Mouse (Mus musculus) embryonic facial prominence, embryonic 15.5 days (tissue): ENCODE results near the gene Cplx1. TPM values are rescaled to one million over a fixed set of nuclear protein-coding genes. Genes with fewer than 3 reads are reported as not detected.

ENCODE experiments used
- ATAC-seq: fragments of 200-750 bp; cut with Nextera tagmentation; 2 replicates; pipeline ENCODE4 v1.8.0; 2017; ENCODE audit warnings: low read depth, moderate TSS enrichment; ENCODE audit not compliant: insufficient number of reproducible peaks, low FRiP score, low TSS enrichment
- H3K27ac ChIP-seq: fragments of 300-500 bp; sonication (generic); replicated peaks from 2 replicates; pipeline ENCODE4 v1.5.1; 2015; ENCODE audit warnings: mild to moderate bottlenecking, inconsistent platforms
- H3K27me3 ChIP-seq: fragments of 300-500 bp; sonication (generic); 2 replicates; pipeline ENCODE4 v1.6.1; 2015; ENCODE audit warnings: inconsistent platforms
- H3K36me3 ChIP-seq: fragments of 300-500 bp; sonication (generic); 2 replicates; pipeline ENCODE4 v1.6.1; 2015; ENCODE audit warnings: mild to moderate bottlenecking, inconsistent platforms
- H3K4me1 ChIP-seq: fragments of 300-500 bp; sonication (generic); 2 replicates; pipeline ENCODE4 v1.6.1; 2015; ENCODE audit warnings: inconsistent platforms
- H3K4me2 ChIP-seq: fragments of 300-500 bp; sonication (generic); replicated peaks from 2 replicates; pipeline ENCODE4 v1.6.1; 2015; ENCODE audit warnings: mild to moderate bottlenecking, inconsistent platforms
- H3K4me3 ChIP-seq: fragments of 300-500 bp; sonication (generic); replicated peaks from 2 replicates; pipeline ENCODE4 v1.5.1; 2015; ENCODE audit warnings: mild to moderate bottlenecking, inconsistent platforms
- H3K9ac ChIP-seq: fragments of 300-500 bp; sonication (generic); 2 replicates; pipeline ENCODE4 v1.6.1; 2015; ENCODE audit warnings: inconsistent platforms
- H3K9me3 ChIP-seq: fragments of 300-500 bp; sonication (generic); replicated peaks from 2 replicates; pipeline ENCODE4 v1.6.1; 2016; ENCODE audit warnings: inconsistent platforms
- WGBS: fragments of 180-500 bp; shearing (Covaris S2); methylation state at CpG from one replicate; pipeline ENCODE4 v1.1.7; 2015; 5-methylcytosine and 5-hydroxymethylcytosine counted together
- polyA plus RNA-seq: library from polyadenylated mRNA; unstranded; fragments of >200 nt; fragmentation: Nextera tagmentation; extraction: Ambion mirVana; gene quantifications from 2 replicates; pipeline ENCODE4 v1.2.1, GENCODE M21; 2015

Cplx1 gene
- polyA plus RNA-seq, 1 experiment from 2014 or later = 0.89 TPM

DNA sequence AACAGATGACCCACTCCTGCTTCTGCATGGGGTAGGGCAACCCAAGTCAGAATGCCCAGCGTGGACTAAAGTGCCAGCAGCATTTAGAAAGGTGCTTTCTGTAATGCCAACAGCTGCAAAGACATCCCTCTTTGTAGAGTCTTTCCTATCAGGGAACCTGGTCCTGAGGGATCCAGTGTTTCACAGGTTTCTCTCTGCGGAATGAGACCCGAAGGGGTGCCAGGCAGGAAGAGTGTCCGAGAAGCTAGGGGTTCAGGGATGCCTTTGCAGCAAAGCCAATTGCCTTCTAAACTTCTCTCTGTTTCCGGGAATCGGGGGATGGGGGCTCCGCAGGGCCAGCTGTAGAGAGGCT lies 711 bp downstream of the Cplx1 start:
- H3K4me3 ChIP-seq = peak overlapping the region; percentile 31; the same call in 1 of the 2 replicates
- ATAC-seq = no peak
- H3K27ac ChIP-seq = no peak overlapping the region
- peaks cover 36% of the 10 kb centered on the region for H3K27me3 ChIP-seq
- 17% methylated on average over 7 of the region's 7 CpGs for WGBS
- no peak overlapping the region for H3K9ac ChIP-seq
- H3K9me3 ChIP-seq = no peaks in the 10 kb centered on the region
- peaks cover 13% of the 10 kb centered on the region for H3K4me1 ChIP-seq
- no peaks in the 10 kb centered on the region for H3K36me3 ChIP-seq
- peak overlapping the region; percentile 61 for H3K4me2 ChIP-seq

DNA sequence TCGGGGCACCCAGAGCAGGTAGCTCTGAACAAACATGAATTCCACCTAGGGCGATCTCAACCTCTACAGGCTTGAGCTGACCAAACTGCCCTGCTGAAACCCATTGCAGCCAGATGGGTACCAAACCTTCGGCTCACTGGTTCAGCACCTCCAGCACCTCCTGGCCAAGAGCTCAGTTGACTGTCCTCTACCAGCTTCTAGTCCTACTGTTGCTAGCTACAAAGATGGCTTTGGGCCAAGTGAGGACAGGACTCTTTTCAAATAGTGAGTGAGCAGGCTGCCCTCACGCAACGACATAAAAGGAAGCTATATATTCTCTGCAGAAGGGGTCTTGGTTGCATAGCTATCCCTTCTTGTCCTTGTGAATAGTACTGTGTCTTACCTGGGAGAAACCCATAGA lies 2.2 kb downstream of the Cplx1 start:
- WGBS = 87% methylated on average over 5 of the region's 5 CpGs
- H3K4me1 ChIP-seq = peaks cover 13% of the 10 kb centered on the region
- H3K4me2 ChIP-seq = no peak overlapping the region
- no peak overlapping the region for H3K27ac ChIP-seq
- peaks cover 36% of the 10 kb centered on the region for H3K27me3 ChIP-seq
- H3K4me3 ChIP-seq = no peak overlapping the region
- no peak overlapping the region for H3K9ac ChIP-seq
- no peak for ATAC-seq
- no peaks in the 10 kb centered on the region for H3K36me3 ChIP-seq
- no peaks in the 10 kb centered on the region for H3K9me3 ChIP-seq

DNA sequence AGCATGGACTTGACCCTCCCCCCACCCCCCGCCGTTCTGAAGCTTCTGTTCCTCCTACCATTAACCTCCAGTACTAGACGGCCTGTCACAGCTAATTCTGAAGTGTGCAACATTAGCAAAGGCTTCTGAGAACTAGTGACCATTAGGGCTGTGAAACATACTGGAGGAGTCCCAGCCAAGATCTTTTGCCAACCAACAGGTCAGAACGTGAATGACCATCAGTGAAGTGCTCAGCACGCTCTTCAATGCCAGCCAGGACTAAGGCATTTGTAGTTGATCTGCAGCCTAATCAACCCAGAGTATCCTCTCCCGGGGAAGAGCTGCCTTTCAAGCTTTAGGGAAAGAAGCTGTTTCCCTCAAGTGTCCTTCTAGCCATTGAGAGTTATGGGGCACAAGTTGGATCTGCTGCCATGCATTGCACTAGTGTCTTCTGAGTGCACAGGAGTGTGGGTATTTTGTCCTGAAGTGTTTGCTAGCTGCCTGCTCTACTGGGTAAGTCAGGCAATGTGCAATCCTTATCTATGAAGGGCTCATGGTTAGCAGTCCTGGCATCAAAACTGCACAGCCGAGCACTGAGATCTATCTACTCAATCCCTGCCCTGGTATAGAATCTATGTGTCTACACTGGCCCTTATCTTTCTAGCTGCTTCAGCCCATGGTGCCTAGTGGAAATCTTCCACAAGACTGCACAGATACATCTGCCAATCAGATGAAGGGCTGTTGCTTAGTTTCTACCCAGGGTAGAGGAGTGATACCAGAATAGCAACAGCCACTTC lies 6.1 kb downstream of the Cplx1 start:
- WGBS = 61% methylated on average over 7 of the region's 7 CpGs
- Histone ChIP-seq H3K4me2 (no peak overlapping the region), H3K9ac (no peak overlapping the region), H3K27me3 (peaks cover 3% of the 10 kb centered on the region), H3K27ac (no peak overlapping the region), H3K36me3 (no peaks in the 10 kb centered on the region), H3K4me3 (no peak overlapping the region), H3K4me1 (no peaks in the 10 kb centered on the region), H3K9me3 (no peaks in the 10 kb centered on the region)
- no peak for ATAC-seq

DNA sequence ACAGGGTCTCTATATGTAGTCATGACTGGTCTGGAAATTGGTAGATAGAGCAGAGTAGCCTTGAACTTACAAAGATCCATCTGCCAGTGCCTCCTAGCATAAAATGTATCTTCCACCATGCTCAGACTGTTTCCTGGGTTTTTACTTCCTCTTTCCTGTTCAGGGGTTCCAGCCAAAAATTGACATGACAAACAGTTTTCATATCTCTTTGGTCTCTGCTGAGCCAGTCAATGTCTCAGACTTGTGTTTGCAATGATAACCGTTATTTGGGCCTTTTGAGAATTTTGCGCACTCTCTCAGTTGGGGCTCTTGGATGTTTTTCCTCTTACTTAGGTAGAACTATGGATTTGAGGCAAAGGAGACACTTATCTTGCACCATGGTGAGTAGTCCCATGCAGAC lies 15.6 kb downstream of the Cplx1 start:
- Histone ChIP-seq H3K36me3 (no peaks in the 10 kb centered on the region), H3K27me3 (no peaks in the 10 kb centered on the region), H3K4me3 (no peak overlapping the region), H3K4me1 (no peaks in the 10 kb centered on the region), H3K27ac (no peak overlapping the region), H3K9me3 (peaks cover 9% of the 10 kb centered on the region; the same call in 1 of the 2 replicates), H3K9ac (no peak overlapping the region), H3K4me2 (no peak overlapping the region)
- 89% methylated on average over 2 of the region's 2 CpGs for WGBS
- ATAC-seq = no peak

DNA sequence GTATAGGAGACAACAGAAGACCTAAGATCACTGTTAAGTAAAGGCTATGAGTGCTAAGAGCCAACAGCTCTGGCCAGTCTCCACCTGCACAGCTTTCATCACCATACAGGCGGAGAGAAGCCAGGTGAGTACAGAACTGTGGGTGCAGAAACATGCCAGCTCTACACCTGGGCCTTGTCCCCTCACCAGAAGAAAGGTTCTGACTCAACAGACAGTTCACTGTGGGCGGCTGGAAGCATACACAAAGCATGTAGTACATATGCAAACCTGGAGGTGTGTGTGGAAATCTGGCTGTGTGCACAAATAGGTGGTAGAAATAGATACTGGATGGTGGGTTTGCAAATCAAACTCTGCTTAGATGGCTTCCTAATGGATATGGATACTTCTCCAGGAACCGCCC lies 27.2 kb downstream of the Cplx1 start:
- no peak for ATAC-seq
- H3K9me3 ChIP-seq = no peaks in the 10 kb centered on the region
- no peaks in the 10 kb centered on the region for H3K27me3 ChIP-seq
- H3K4me1 ChIP-seq = no peaks in the 10 kb centered on the region
- H3K9ac ChIP-seq = no peak overlapping the region
- H3K27ac ChIP-seq = no peak overlapping the region
- no peaks in the 10 kb centered on the region for H3K36me3 ChIP-seq
- 76% methylated on average over 3 of the region's 3 CpGs for WGBS
- H3K4me3 ChIP-seq = no peak overlapping the region
- no peak overlapping the region for H3K4me2 ChIP-seq

DNA sequence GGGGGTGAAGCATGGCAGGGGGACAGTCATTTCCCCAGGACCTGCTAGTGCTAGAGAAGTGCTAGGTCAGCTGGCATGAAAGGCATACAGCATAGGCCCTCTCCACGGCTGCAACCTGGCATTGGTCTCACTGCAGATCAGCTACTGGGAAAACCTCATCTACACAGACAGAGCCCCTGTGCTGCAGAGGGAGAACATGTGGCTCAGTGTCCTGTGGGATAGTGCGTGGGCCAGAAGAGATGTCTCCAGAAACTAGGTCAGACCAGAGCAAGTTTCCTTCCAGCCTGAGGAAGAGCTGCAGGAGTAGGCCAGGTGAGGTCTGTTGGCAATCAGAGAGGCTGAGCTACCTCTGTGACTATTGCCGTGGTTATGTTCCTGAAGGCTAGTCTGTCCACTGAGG lies 27.9 kb downstream of the Cplx1 start:
- H3K36me3 ChIP-seq = no peaks in the 10 kb centered on the region
- ATAC-seq = no peak
- H3K4me3 ChIP-seq = no peak overlapping the region
- H3K9me3 ChIP-seq = no peaks in the 10 kb centered on the region
- no peaks in the 10 kb centered on the region for H3K4me1 ChIP-seq
- H3K9ac ChIP-seq = no peak overlapping the region
- H3K4me2 ChIP-seq = no peak overlapping the region
- 80% methylated on average over 3 of the region's 3 CpGs for WGBS
- no peak overlapping the region for H3K27ac ChIP-seq
- no peaks in the 10 kb centered on the region for H3K27me3 ChIP-seq

DNA sequence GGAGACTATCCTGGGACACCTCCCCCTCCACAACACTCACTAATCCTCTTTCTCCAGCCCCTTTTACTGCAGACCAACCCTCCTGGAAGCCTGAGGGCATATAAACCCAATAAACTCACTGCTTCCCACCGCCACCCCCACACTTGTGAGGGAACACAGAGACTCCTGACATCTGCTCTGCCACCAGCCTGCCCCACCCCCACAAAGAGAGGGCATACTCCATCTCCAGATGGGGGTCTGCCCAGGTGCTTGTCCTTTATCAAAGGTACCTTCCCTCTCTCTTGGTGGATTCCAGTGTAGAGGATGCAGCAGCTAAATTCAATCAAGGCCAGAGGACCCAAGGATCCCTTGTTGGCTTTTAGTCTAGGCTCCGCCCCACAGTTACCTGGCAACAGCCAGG lies 28.8 kb downstream of the Cplx1 start:
- H3K36me3 ChIP-seq = no peaks in the 10 kb centered on the region
- ATAC-seq = no peak

DNA sequence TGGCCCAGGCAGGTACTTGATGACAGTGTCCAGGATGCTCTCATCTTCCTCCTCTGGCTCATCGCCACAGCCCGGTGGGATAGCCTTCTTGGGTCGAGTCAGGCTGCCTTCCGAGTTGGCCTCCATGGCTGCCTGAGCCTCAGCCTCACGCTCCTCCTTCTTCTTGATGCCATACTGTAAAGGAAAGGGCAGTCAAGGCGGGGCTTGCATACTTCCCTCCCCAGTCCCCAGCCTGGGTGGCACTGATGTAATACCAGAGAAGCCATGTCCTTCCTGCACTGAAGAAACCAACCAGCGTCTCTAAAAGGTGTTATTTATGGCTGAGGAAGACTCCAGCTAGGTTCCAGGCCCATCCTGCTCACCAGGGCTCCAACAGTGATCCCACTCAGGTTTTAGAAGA lies 29.7 kb downstream of the Cplx1 start:
- H3K4me3 ChIP-seq = no peak overlapping the region
- no peaks in the 10 kb centered on the region for H3K27me3 ChIP-seq
- H3K4me1 ChIP-seq = no peaks in the 10 kb centered on the region
- no peak overlapping the region for H3K4me2 ChIP-seq
- ATAC-seq = no peak
- 82% methylated on average over 7 of the region's 7 CpGs for WGBS
- H3K27ac ChIP-seq = no peak overlapping the region
- no peak overlapping the region for H3K9ac ChIP-seq
- H3K36me3 ChIP-seq = no peaks in the 10 kb centered on the region
- H3K9me3 ChIP-seq = no peaks in the 10 kb centered on the region

More for the DNA sequence above, 28.8 kb downstream of the Cplx1 start:
- Histone ChIP-seq H3K4me2 (no peak overlapping the region), H3K4me1 (no peaks in the 10 kb centered on the region), H3K27me3 (no peaks in the 10 kb centered on the region), H3K4me3 (no peak overlapping the region), H3K27ac (no peak overlapping the region), H3K9ac (no peak overlapping the region), H3K9me3 (no peaks in the 10 kb centered on the region)
- WGBS = 49% methylated on average over 2 of the region's 2 CpGs

DNA sequence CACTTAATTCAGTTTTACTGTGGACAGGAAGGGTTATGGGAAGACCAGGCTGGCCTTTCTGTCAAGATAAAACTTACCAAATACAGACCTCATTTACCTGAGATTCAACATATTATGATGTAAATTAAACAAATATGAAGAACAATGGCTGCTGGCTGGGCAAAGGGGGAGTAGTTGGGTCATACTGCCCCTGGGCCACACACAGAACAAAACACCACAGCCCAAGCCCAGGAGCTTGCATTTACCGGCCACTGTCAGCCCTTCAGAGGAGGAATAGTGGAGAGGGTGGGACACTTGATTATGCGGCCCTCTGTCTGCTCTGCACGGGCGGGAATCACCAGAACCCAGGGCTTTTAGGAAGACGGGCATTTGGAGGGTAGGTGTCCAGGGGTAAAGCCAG lies 30.9 kb downstream of the Cplx1 start:
- H3K9me3 ChIP-seq = no peaks in the 10 kb centered on the region
- no peaks in the 10 kb centered on the region for H3K27me3 ChIP-seq
- no peaks in the 10 kb centered on the region for H3K36me3 ChIP-seq
- no peak overlapping the region for H3K9ac ChIP-seq
- WGBS = 69% methylated on average over 5 of the region's 5 CpGs
- H3K27ac ChIP-seq = no peak overlapping the region
- H3K4me2 ChIP-seq = no peak overlapping the region
- no peaks in the 10 kb centered on the region for H3K4me1 ChIP-seq
- H3K4me3 ChIP-seq = no peak overlapping the region
- no peak for ATAC-seq

DNA sequence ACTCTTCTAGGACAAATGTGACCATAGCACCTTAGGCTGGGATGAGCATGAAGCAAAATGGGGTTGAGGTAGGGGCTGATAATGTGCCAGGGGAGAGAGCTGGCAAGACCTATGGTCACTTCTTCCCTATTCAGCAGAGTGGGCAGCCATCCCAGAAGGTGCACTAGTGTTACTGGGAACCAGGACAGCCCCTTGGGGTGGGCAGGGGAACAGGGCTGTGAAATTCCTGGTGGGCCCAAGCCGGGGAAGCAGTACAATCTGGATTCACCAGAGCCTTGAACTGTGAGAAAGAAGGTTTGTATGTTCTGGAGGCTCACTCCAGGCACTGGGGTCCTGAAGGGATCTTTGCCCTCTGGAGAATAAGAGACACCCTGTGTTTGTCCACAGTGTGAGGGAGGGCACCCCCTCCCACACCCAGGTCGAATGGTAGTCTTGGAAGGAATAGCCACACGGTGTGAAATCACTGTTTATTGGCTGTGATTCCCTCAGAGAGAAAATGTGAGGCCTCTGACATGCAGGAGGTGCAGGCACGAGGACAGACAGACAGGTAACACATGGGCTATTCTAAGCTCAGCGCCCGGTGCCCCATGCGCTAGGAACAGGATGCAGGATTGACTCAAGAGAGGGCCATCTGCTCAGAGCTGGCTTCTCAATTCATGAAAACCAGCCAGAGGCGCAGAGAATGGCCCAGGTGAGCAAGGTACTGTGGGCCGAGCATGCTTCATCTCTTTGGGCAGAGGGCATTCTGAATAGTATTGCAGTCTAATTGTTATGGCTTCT lies 31.5 kb downstream of the Cplx1 start:
- no peaks in the 10 kb centered on the region for H3K27me3 ChIP-seq
- WGBS = 74% methylated on average over 9 of the region's 9 CpGs
- no peak for ATAC-seq

DNA sequence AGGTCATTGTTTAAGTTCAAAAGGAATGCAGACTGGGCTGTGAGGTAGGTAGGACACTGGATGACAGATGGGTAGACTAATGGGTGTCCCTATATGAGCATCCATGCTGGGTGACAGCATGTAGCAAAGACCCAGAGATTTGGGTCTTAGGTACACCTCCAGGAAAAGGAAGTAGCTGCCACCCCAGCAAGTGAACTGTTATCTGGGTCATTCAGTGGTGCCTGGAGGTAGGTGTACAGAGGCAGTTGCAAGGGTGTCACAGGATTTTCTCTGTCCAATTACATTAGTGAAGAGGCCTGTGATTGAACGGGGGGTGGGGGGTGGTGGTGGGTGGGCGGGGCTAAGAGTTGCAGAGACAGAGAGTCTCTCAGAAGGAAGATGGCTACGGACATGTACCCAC lies 33.2 kb downstream of the Cplx1 start:
- H3K27ac ChIP-seq = no peak overlapping the region
- no peaks in the 10 kb centered on the region for H3K9me3 ChIP-seq
- no peaks in the 10 kb centered on the region for H3K36me3 ChIP-seq
- no peak overlapping the region for H3K4me3 ChIP-seq
- H3K4me2 ChIP-seq = no peak overlapping the region
- H3K4me1 ChIP-seq = no peaks in the 10 kb centered on the region
- no peak for ATAC-seq
- H3K27me3 ChIP-seq = no peaks in the 10 kb centered on the region
- H3K9ac ChIP-seq = no peak overlapping the region
- 92% methylated on average over 3 of the region's 3 CpGs for WGBS

More for the DNA sequence above, 31.5 kb downstream of the Cplx1 start:
- no peak overlapping the region for H3K4me2 ChIP-seq
- no peaks in the 10 kb centered on the region for H3K36me3 ChIP-seq
- H3K4me1 ChIP-seq = no peaks in the 10 kb centered on the region
- H3K27ac ChIP-seq = no peak overlapping the region
- H3K4me3 ChIP-seq = no peak overlapping the region
- H3K9ac ChIP-seq = no peak overlapping the region
- H3K9me3 ChIP-seq = no peaks in the 10 kb centered on the region
